Mouse (Mus musculus) liver, embryonic 13.5 days (tissue): ENCODE data around the gene Cxcl9. TPM values are rescaled to one million over a fixed set of nuclear protein-coding genes. Genes with fewer than 3 reads are reported as not detected.
A peak's percentile ranks its signal among the peaks of the same experiment; 100 is the strongest.

Source experiments
- ATAC-seq: fragments of 200-750 bp; cut with Nextera tagmentation; 2 replicates; pipeline ENCODE4 v1.8.0; 2017; ENCODE audit warnings: low read depth, mild to moderate bottlenecking, moderate number of reproducible peaks, moderate library complexity
- DNase-seq: peaks from one replicate; pipeline ENCODE4 v3.0.0; 2022
- H3K27ac ChIP-seq: fragments of 300-500 bp; sonication (generic); 2 replicates; pipeline ENCODE4 v1.5.1; 2015; ENCODE audit warnings: moderate library complexity, mild to moderate bottlenecking, inconsistent platforms
- H3K27me3 ChIP-seq: fragments of 300-500 bp; sonication (generic); 2 replicates; pipeline ENCODE4 v1.6.1; 2015; ENCODE audit warnings: mild to moderate bottlenecking, inconsistent platforms
- H3K36me3 ChIP-seq: fragments of 300-500 bp; sonication (generic); 2 replicates; pipeline ENCODE4 v1.6.1; 2015; ENCODE audit warnings: mild to moderate bottlenecking, inconsistent platforms
- H3K4me1 ChIP-seq: fragments of 300-500 bp; sonication (generic); replicated peaks from 2 replicates; pipeline ENCODE4 v1.6.1; 2015; ENCODE audit warnings: inconsistent platforms
- H3K4me2 ChIP-seq: fragments of 300-500 bp; sonication (generic); 2 replicates; pipeline ENCODE4 v1.6.1; 2015; ENCODE audit warnings: inconsistent platforms, mild to moderate bottlenecking, moderate library complexity
- H3K4me3 ChIP-seq: fragments of 300-500 bp; sonication (generic); replicated peaks from 2 replicates; pipeline ENCODE4 v1.5.1; 2015; ENCODE audit warnings: mild to moderate bottlenecking, inconsistent platforms
- H3K9ac ChIP-seq: fragments of 300-500 bp; sonication (generic); 2 replicates; pipeline ENCODE4 v1.6.1; 2015; ENCODE audit warnings: mild to moderate bottlenecking, inconsistent platforms
- H3K9me3 ChIP-seq: fragments of 300-500 bp; sonication (generic); replicated peaks from 2 replicates; pipeline ENCODE4 v1.6.1; 2016; ENCODE audit warnings: inconsistent platforms
- WGBS: fragments of 180-500 bp; shearing (Covaris S2); methylation state at CpG from one replicate; pipeline ENCODE4 v1.1.7; 2015; ENCODE audit not compliant: insufficient replicate concordance; 5-methylcytosine and 5-hydroxymethylcytosine counted together
- polyA plus RNA-seq: library from polyadenylated mRNA; unstranded; fragments of >200 nt; fragmentation: Nextera tagmentation; extraction: Ambion mirVana; gene quantifications from 2 replicates; pipeline ENCODE4 v1.2.1, GENCODE M21; 2015

Gene Cxcl9
- polyA plus RNA-seq, 1 experiment from 2014 or later: not detected

GRCm38 (mm10) chr5:92336743-92337142 lies 8.9 kb upstream of the Cxcl9 start:
- no peaks in the 10 kb centered on the region for H3K36me3 ChIP-seq
- WGBS: 55% methylated on average over 3 of the region's 3 CpGs
- no peak overlapping the region for H3K9ac ChIP-seq
- no peak overlapping the region for H3K4me2 ChIP-seq
- H3K4me3 ChIP-seq: no peak overlapping the region
- H3K27ac ChIP-seq: no peak overlapping the region
- H3K4me1 ChIP-seq: 0 out of 2 replicates have a peak, but pooled peaks cover 3% of the 10 kb centered on the region
- DNase-seq (no peak), ATAC-seq (no peak)
- H3K27me3 ChIP-seq: no peaks in the 10 kb centered on the region
- no peaks in the 10 kb centered on the region for H3K9me3 ChIP-seq

- no peak for ATAC-seq
- no peak overlapping the region for H3K9ac ChIP-seq
- H3K4me1 ChIP-seq: 0 out of 2 replicates have a peak, but pooled peaks cover 5% of the 10 kb centered on the region
- no peaks in the 10 kb centered on the region for H3K9me3 ChIP-seq
- no peaks in the 10 kb centered on the region for H3K36me3 ChIP-seq
- no peaks in the 10 kb centered on the region for H3K27me3 ChIP-seq
- WGBS: 67% methylated on average over 9 of the region's 9 CpGs
- no peak overlapping the region for H3K4me3 ChIP-seq
- no peak overlapping the region for H3K4me2 ChIP-seq
- DNase-seq: no peak
- H3K27ac ChIP-seq: peak overlapping the region; percentile 63
These were observed 4.5 kb upstream of the Cxcl9 start for GRCm38 (mm10) chr5:92332359-92332840.

DNA sequence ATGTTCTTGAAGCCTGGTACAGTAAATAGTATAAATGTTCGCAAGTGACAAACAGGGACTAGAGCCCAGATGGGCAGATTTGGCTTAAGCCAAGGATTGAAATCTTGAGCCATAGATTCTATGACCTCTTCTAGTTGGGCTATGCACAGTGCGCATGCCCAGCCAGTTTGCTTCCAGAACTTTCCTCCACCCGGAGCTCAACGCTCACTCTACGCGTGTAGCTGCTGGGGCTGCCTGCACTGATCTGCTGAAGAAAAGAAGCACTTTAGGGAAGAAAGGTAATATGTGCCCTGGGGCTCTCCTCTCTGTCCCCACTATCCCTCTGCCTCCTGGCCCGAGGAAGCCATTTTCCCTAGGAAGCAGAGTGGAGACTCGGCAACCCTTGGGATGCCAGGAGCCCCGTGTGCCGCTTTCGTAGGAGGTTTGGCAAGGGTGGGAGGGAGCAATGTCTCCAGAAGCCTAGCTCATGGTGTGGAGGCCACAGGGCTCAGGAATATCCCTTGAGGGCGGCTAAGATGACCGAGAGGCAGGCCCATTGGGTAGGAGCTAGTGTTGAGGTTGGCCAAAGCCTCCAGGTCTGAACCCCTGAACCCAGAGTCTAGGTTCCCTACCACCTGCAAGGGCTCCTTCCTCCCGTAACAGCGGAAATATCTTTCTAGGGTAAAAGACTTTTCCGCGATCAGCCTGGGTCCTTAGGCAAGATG lies 3.9 kb upstream of the Cxcl9 start, which contains the start of gene Art3:
Art3 (plus strand) TSS at position 193 of the 704 bp plus-strand sequence.
- ATAC-seq (no peak), DNase-seq (no peak)
- H3K27me3 ChIP-seq: no peaks in the 10 kb centered on the region
- H3K9ac ChIP-seq: no peak within 1 kb of the TSS
- H3K27ac ChIP-seq: peak within 1 kb of the TSS; percentile 63
- H3K4me2 ChIP-seq: no peak within 1 kb of the TSS
- H3K4me3 ChIP-seq: no peak within 1 kb of the TSS
- WGBS: 80% methylated on average over 17 of the region's 17 CpGs
- 0 out of 2 replicates have a peak, but pooled peaks cover 5% of the 10 kb centered on the region for H3K4me1 ChIP-seq
- no peaks in the 10 kb centered on the region for H3K9me3 ChIP-seq
- no peaks in the 10 kb centered on the region for H3K36me3 ChIP-seq

GRCm38 (mm10) chr5:92331122-92331521 lies 3.2 kb upstream of the Cxcl9 start:
- no peaks in the 10 kb centered on the region for H3K27me3 ChIP-seq
- H3K27ac ChIP-seq: no peak overlapping the region
- H3K9me3 ChIP-seq: no peaks in the 10 kb centered on the region
- no peak for DNase-seq
- H3K4me3 ChIP-seq: no peak overlapping the region
- 71% methylated on average over 12 of the region's 12 CpGs for WGBS
- 0 out of 2 replicates have a peak, but pooled peaks cover 5% of the 10 kb centered on the region for H3K4me1 ChIP-seq
- no peak overlapping the region for H3K9ac ChIP-seq
- no peaks in the 10 kb centered on the region for H3K36me3 ChIP-seq
- H3K4me2 ChIP-seq: no peak overlapping the region
- ATAC-seq: no peak

DNA sequence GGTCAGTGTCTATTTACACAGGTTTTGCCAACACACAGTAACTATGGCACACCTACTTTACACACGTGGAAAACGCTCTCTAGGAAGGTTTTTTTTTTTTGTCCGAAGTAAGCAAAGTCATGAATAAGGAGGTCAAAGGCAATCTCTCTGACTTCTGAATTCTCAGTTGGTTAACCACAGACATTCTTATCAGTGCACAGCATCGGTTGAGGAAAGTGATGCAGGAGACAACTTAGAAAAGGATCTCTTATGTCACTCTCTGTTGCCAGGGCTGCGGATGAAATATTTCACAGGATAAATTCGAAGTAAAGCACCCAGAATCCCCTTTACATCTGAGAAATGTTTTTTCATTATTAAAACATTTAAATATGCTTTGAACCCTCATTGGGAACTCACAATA lies 512 bp downstream of the Cxcl9 start:
- Histone ChIP-seq H3K4me2 (no peak overlapping the region), H3K36me3 (no peaks in the 10 kb centered on the region), H3K9me3 (no peaks in the 10 kb centered on the region), H3K27ac (no peak overlapping the region), H3K9ac (no peak overlapping the region), H3K27me3 (no peaks in the 10 kb centered on the region), H3K4me1 (0 out of 2 replicates have a peak, but pooled peaks cover 12% of the 10 kb centered on the region), H3K4me3 (no peak overlapping the region)
- ATAC-seq: no peak
- 11% methylated on average over 6 of the region's 6 CpGs for WGBS
- no peak for DNase-seq

DNA sequence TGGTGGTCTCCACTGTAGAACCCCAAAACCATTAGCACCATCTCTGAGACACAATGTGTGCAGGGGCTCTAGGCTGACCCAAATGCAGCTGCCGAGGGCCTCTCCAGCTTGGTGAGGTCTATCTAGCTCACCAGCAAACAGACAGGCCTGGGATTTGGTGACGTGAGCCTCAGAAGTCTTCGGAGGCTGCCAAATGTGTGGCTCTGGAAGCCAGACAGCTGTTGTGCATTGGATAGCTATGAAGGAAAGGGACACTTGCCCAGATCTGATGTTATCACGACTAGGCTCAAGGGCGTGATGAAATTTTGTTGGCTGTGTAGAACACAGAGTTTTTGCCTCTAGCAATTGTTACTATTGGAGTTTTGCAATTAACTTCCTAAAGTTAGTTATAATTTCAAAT lies 4.6 kb downstream of the Cxcl9 start:
- ATAC-seq (no peak), DNase-seq (no peak)
- Histone ChIP-seq H3K4me3 (no peak overlapping the region), H3K36me3 (no peaks in the 10 kb centered on the region), H3K4me2 (no peak overlapping the region), H3K4me1 (peaks cover 7% of the 10 kb centered on the region; the same call in 1 of the 2 replicates), H3K27me3 (no peaks in the 10 kb centered on the region), H3K9me3 (no peaks in the 10 kb centered on the region), H3K27ac (no peak overlapping the region), H3K9ac (no peak overlapping the region)
- WGBS: 59% methylated on average over 5 of the region's 5 CpGs

GRCm38 (mm10) chr5:92322612-92323011 lies 5.3 kb downstream of the Cxcl9 start:
- WGBS: 69% methylated on average over 4 of the region's 4 CpGs
- H3K4me1 ChIP-seq: peaks cover 7% of the 10 kb centered on the region; the same call in 1 of the 2 replicates
- no peaks in the 10 kb centered on the region for H3K9me3 ChIP-seq
- no peak overlapping the region for H3K4me2 ChIP-seq
- no peaks in the 10 kb centered on the region for H3K36me3 ChIP-seq
- DNase-seq (no peak), ATAC-seq (no peak)
- no peaks in the 10 kb centered on the region for H3K27me3 ChIP-seq
- H3K4me3 ChIP-seq: no peak overlapping the region
- H3K9ac ChIP-seq: no peak overlapping the region
- H3K27ac ChIP-seq: no peak overlapping the region

GRCm38 (mm10) chr5:92321631-92322400 lies 6.1 kb downstream of the Cxcl9 start:
- H3K4me3 ChIP-seq: no peak overlapping the region
- DNase-seq (no peak), ATAC-seq (no peak)
- no peaks in the 10 kb centered on the region for H3K27me3 ChIP-seq
- H3K4me2 ChIP-seq: no peak overlapping the region
- H3K9ac ChIP-seq: no peak overlapping the region
- no peak overlapping the region for H3K27ac ChIP-seq
- H3K36me3 ChIP-seq: no peaks in the 10 kb centered on the region
- H3K4me1 ChIP-seq: peaks cover 7% of the 10 kb centered on the region; the same call in 1 of the 2 replicates
- WGBS: 50% methylated on average over 8 of the region's 8 CpGs
- H3K9me3 ChIP-seq: no peaks in the 10 kb centered on the region

DNA sequence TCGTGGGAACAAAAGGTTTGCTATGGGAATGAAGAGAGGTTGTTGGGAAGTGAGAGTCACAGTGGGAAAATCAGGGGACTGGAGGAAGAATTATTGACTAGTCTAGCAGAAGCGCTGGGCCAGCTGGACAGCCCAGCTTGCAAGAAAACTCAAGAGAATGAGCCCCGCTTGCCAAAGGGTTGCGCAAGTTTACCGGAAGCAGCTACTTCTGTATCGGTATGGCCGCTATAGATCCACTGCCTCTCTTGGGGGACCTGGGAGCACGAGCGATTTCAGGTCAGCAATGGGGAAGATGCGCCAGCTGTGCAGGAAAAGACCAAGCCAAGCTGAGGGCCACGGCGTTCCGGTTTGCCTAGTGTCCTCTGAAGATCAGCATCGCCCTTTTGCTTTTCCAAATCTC lies 9.3 kb downstream of the Cxcl9 start:
- Histone ChIP-seq H3K4me2 (no peak overlapping the region), H3K9ac (no peak overlapping the region), H3K27ac (no peak overlapping the region), H3K9me3 (no peaks in the 10 kb centered on the region), H3K27me3 (no peaks in the 10 kb centered on the region), H3K4me3 (no peak overlapping the region), H3K4me1 (peaks cover 10% of the 10 kb centered on the region), H3K36me3 (no peaks in the 10 kb centered on the region)
- DNase-seq (no peak), ATAC-seq (no peak)
- WGBS: 68% methylated on average over 14 of the region's 14 CpGs

DNA sequence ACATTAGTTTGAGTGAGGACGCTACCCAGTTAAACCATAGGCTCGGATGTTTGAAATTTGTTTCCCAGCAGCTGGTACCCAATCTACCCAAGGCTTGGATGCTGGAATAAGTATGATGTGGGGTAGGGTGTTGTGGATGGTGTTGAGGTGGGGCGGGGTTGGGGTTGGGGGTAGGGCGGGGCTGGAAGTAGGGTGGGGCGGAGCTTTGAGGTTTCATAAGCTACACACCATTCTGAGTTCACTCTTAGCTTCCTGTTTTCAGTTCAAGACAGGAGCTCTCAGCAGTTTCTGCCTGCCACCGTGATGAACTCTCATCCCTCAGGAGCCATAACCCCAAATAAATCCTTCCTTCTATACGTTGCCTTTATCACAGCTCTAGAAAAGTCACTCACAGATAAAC lies 9.8 kb downstream of the Cxcl9 start:
- 45% methylated on average over 7 of the region's 7 CpGs for WGBS
- peak; percentile 53; the same call in 1 of the 2 replicates for ATAC-seq
- no peak overlapping the region for H3K4me3 ChIP-seq

DNA sequence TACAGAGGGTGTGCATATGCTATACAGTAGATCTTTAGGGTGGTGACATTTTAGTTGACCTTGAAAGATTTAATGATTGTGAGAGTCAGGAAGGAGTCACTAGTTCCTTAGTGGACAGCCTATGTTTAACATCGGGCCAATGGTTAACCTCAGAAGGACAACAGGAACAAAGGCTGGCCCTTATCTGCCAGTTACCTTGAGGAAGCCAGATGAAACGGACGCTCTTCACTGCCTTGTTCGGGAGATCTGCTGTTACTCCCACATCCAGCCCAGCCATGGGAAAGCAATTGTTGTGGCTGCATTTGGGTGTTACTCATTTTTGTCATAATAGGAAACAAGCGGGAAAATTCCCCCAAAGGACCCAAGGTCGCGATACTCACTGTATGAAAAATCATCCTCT lies 14.1 kb downstream of the Cxcl9 start:
- no peak overlapping the region for H3K27ac ChIP-seq
- H3K4me3 ChIP-seq: no peak overlapping the region
- H3K9ac ChIP-seq: no peak overlapping the region
- peaks cover 29% of the 10 kb centered on the region for H3K4me1 ChIP-seq
- no peaks in the 10 kb centered on the region for H3K36me3 ChIP-seq
- WGBS: 10% methylated on average over 7 of the region's 7 CpGs
- H3K9me3 ChIP-seq: no peaks in the 10 kb centered on the region
- H3K27me3 ChIP-seq: no peaks in the 10 kb centered on the region
- DNase-seq: no peak
- ATAC-seq: no peak
- H3K4me2 ChIP-seq: no peak overlapping the region

More for the DNA sequence above, 9.8 kb downstream of the Cxcl9 start:
- Histone ChIP-seq H3K27me3 (no peaks in the 10 kb centered on the region), H3K4me2 (no peak overlapping the region), H3K9ac (no peak overlapping the region), H3K9me3 (no peaks in the 10 kb centered on the region), H3K36me3 (no peaks in the 10 kb centered on the region), H3K4me1 (peaks cover 12% of the 10 kb centered on the region), H3K27ac (no peak overlapping the region)
- DNase-seq: no peak
